Mouse (Mus musculus) hindbrain, embryonic 10.5 days (tissue): ENCODE data around the gene Ehd4. TPM values are rescaled to one million over a fixed set of nuclear protein-coding genes. Genes with fewer than 3 reads are reported as not detected.

Source experiments
- DNase-seq: peaks from one replicate; pipeline ENCODE4 v3.0.0-alpha.2; 2017; ENCODE audit warnings: low spot score
- H3K27ac ChIP-seq: fragments of 300-500 bp; sonication (generic); 2 replicates; pipeline ENCODE4 v1.5.1; 2016; ENCODE audit warnings: mild to moderate bottlenecking, moderate library complexity
- H3K27me3 ChIP-seq: fragments of 300-500 bp; sonication (generic); 2 replicates; pipeline ENCODE4 v1.6.1; 2016; ENCODE audit warnings: mild to moderate bottlenecking; ENCODE audit not compliant: poor library complexity, insufficient read depth, severe bottlenecking
- H3K36me3 ChIP-seq: fragments of 300-500 bp; sonication (generic); 2 replicates; pipeline ENCODE4 v1.6.1; 2016; ENCODE audit warnings: mild to moderate bottlenecking, moderate library complexity
- H3K4me1 ChIP-seq: fragments of 300-500 bp; sonication (generic); replicated peaks from 2 replicates; pipeline ENCODE4 v1.6.1; 2016; ENCODE audit warnings: mild to moderate bottlenecking
- H3K4me3 ChIP-seq: fragments of 300-500 bp; sonication (generic); 2 replicates; pipeline ENCODE4 v1.5.1; 2016; ENCODE audit warnings: mild to moderate bottlenecking, moderate library complexity
- H3K9me3 ChIP-seq: fragments of 300-500 bp; sonication (generic); 2 replicates; pipeline ENCODE4 v1.6.1; 2016; ENCODE audit warnings: mild to moderate bottlenecking, moderate library complexity
- WGBS: fragments of 180-500 bp; shearing (Covaris S2); methylation state at CpG from one replicate; pipeline ENCODE4 v1.1.7; 2016; 5-methylcytosine and 5-hydroxymethylcytosine counted together
- polyA plus RNA-seq: library from polyadenylated mRNA; unstranded; fragments of >200 nt; fragmentation: Nextera tagmentation; extraction: Ambion mirVana; gene quantifications from 2 replicates; pipeline ENCODE4 v1.2.1, GENCODE M21; 2016

Ehd4 gene
- polyA plus RNA-seq, 1 experiment from 2014 or later, result 24.8 TPM

DNA sequence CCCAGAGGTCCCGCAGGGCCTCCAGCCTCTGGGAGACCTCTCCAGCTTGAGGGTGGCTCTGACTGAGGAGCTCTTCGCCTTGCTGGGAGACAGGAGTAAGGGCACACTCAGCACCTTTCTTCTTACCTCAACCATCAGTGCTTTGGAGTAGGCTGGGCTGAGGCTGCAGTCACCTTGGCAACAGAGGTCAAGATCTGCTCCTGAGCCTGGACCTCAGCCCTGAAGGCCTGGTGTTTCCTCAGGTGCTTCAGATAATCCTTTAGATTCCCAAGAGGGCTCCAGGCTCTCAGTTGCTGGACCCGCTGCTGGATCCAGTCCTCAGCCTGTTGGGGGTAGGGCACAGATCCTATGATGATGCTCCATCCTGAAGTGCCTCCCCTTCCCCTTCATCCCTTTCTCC, 94.9 kb downstream of the Ehd4 start:
- Histone ChIP-seq H3K27me3 (no peaks in the 10 kb centered on the region), H3K9me3 (no peaks in the 10 kb centered on the region), H3K4me3 (no peak overlapping the region), H3K27ac (no peak overlapping the region), H3K36me3 (no peaks in the 10 kb centered on the region), H3K4me1 (peaks cover 29% of the 10 kb centered on the region; the same call in 1 of the 2 replicates)
- 82% methylated on average over 3 of the region's 3 CpGs for WGBS
- DNase-seq, result no peak

DNA sequence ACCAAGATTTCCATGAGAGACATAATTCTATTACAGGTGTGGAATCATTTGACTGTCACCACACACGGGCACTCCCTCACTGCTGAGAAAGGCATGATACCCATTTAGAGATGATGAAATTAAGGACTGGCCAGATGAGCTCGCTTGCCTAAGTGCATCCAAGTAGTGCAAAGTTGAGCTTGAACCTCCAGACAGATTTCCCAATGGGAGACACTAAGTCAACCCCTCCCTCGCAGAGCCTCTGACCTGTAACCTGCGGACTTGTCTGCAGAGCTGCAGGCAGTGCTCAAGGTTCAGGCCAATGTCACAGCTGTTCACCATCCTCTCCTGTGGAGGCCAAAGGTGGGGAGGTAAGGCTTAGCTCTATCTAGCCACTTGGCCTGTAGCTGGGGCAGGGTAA, 95.6 kb downstream of the Ehd4 start:
- no peak for DNase-seq
- no peak overlapping the region for H3K27ac ChIP-seq
- H3K36me3 ChIP-seq, result no peaks in the 10 kb centered on the region
- peaks cover 28% of the 10 kb centered on the region; the same call in 1 of the 2 replicates for H3K4me1 ChIP-seq
- 85% methylated on average over 4 of the region's 4 CpGs for WGBS
- no peaks in the 10 kb centered on the region for H3K27me3 ChIP-seq
- H3K9me3 ChIP-seq, result no peaks in the 10 kb centered on the region
- no peak overlapping the region for H3K4me3 ChIP-seq

DNA sequence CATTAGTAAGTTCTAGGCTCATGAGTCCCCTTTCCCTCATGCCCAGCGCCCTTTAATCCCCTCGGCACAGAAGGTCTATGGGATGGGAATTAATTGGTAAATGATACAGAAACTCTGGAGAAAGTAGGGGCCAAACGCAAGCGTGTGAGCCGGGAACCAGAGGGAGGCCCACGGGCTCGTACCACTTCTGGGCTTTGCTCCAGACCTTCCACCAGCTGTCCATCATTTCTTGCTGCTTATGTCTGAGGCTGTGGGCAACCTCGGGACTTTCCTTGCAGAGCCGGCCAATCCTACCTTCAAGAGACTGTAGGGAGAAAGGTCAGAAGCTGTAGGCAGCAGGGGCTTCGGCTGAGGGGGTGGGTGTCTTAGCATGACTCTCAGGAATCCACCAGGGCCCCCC, 98.5 kb downstream of the Ehd4 start:
- Histone ChIP-seq H3K4me1 (0 out of 2 replicates have a peak, but pooled peaks cover 16% of the 10 kb centered on the region), H3K27me3 (no peaks in the 10 kb centered on the region), H3K36me3 (no peaks in the 10 kb centered on the region), H3K9me3 (no peaks in the 10 kb centered on the region), H3K27ac (no peak overlapping the region), H3K4me3 (no peak overlapping the region)
- WGBS, result 91% methylated on average over 10 of the region's 10 CpGs
- no peak for DNase-seq

DNA sequence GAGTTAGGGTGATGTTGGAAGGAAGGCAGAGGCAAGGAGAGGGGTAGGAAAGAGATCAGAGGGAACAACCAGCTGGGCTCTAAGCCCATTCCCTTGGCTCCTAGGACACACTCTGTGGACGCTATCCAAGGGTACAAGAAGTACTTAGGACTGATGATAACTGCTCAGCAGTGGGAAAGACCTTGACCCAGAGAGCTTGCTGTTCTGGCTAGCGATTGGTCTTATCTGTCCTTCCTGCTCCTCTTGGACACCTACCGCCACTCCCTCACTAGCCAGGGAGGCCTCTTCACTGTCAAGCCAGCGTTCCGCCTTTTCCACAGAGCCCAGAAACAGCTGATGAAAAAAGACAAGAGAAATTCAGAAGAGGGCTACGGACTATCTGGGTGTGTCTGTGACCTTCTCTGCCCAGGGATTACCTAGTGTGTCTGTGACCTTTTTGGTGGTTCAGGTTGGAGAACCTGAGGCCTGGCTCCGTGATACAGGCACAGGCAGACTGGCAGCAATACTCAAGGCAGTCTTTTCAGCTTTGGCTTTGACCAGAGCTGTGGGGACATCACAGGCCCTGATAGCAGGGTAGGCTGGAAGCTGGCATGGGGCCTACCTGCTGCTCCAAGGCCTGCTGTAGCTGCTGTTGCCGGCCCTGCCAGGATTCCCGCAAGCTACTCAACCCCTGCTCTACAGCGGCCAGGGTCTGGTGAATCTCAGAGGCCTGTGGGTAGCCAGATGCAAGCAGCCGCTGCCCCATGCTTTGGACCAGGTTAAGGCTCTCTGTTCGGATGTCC, 99.4 kb downstream of the Ehd4 start:
- 89% methylated on average over 12 of the region's 12 CpGs for WGBS
- Histone ChIP-seq H3K36me3 (no peaks in the 10 kb centered on the region), H3K27me3 (no peaks in the 10 kb centered on the region), H3K27ac (no peak overlapping the region), H3K4me3 (no peak overlapping the region), H3K4me1 (0 out of 2 replicates have a peak, but pooled peaks cover 6% of the 10 kb centered on the region), H3K9me3 (no peaks in the 10 kb centered on the region)
- no peak for DNase-seq

DNA sequence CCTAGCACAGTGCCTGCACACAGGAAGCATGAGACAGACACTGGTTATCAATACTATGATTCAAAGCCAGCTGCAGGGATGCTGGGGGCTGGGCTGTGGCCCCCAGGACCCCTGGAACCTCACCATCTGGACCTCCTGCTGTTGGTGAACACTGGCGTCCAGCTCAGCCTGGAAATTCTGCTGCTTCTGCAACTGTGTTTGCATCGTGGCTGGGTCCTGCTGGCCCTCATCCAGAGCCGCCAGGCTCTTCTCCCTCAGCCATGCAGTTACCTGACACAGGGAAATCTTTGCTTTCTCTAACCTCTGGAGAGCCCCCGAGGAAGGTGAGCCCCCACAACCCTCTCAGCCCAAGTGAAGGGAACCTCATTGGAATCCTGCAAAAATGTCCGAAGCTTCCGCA, 103.0 kb downstream of the Ehd4 start:
- no peak overlapping the region for H3K4me3 ChIP-seq

DNA sequence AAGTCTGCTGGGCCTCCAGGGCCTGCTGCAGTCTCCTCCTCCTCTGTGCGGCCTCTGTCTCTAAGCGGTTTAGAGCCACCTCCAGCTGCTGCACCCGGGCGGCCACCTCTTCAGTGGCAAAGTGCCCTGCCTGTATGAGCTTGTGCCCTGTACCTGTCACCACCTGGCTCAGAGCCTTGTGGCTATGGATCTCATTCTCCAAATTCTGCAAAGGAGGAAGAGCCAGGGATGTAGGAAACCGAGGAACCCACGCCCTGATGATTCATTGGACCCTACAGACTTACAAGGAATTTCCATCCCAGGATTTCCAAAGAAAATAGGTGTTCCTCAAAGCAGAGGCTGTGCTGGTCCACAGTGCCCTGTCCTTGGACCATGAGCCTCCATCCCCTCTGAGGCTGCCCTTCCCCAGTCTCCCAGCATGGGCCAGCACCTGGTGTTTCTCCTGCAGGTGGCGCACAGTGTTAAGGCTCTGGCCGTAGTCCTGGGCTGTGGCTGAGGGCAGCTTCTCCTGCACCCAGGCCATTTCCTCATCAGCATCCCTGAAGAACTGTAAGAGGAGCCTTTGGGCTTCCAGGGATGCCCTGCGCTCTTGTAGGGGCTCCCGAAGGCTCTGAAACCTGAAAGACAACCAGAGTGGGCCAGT, 104.7 kb downstream of the Ehd4 start:
- H3K9me3 ChIP-seq, result no peaks in the 10 kb centered on the region
- H3K4me3 ChIP-seq, result no peak overlapping the region
- peaks cover 17% of the 10 kb centered on the region for H3K4me1 ChIP-seq
- H3K27ac ChIP-seq, result no peak overlapping the region
- H3K36me3 ChIP-seq, result no peaks in the 10 kb centered on the region
- peak; percentile 45 for DNase-seq
- no peaks in the 10 kb centered on the region for H3K27me3 ChIP-seq
- WGBS, result 65% methylated on average over 10 of the region's 10 CpGs

More for the DNA sequence above, 103.0 kb downstream of the Ehd4 start:
- Histone ChIP-seq H3K9me3 (no peaks in the 10 kb centered on the region), H3K4me1 (peaks cover 8% of the 10 kb centered on the region), H3K27me3 (no peaks in the 10 kb centered on the region), H3K36me3 (no peaks in the 10 kb centered on the region), H3K27ac (no peak overlapping the region)
- no peak for DNase-seq
- 66% methylated on average over 6 of the region's 6 CpGs for WGBS

DNA sequence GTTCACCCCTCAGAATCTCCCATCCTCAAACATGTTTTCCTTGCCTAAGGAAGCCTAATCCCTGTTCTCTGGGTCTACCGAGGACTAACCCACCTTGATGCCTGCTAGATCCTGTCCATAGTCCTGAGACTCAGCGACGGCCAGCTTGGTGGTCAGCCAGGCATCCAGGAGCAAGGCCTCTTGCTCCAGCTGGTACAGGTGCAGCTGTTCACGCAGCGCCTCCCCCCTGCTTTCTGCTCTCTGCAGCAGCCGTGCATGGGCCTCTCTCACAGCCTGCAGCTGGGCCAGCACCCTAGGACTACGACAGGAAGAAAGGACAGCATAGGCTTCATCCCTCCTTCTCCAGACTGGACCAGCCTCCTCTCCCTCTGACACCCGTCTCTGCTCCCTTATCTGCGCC, 106.2 kb downstream of the Ehd4 start:
- Histone ChIP-seq H3K4me3 (no peak overlapping the region), H3K27ac (no peak overlapping the region), H3K36me3 (no peaks in the 10 kb centered on the region), H3K9me3 (no peaks in the 10 kb centered on the region), H3K27me3 (no peaks in the 10 kb centered on the region), H3K4me1 (peaks cover 27% of the 10 kb centered on the region)
- WGBS, result 80% methylated on average over 9 of the region's 9 CpGs
- DNase-seq, result no peak

DNA sequence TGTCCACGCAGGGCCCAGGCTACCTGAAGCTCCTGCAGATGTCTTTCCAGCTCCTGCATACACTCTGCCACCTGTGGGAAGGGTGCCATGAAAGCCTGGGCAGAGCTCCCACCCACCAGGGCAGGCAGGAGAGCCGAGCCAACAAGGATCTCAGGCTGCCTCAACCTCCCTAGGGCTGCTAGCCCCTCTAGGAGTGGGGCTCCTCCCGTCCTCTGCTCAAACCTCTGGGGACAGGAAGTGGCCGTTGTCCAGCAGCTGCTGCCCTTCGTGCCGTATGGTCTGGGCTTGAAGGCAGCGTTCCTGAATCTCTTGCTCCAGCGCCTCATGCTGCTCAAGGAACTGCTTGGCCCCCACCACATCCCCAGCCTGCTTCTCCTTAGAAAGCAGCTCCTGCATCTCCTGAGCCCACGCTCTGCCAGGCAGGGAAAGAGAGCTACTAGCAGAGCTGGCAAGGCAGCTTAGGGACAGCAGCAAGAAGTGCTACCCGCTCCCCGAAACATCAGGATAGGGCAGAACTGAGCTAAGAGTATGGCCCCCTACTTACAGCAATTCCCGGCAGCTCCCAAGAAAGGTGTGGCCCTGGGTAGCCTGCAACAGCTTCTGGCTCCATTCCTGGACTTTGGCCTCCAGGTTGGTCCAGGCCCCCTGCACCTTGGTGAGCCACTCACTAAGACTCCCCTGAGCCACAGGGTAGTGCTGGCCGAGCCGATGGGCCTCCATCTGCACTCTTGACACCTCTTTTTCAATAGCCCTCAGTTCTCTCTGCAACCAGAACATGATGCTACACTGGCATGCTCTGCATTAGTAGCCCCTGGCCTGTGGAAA, 107.7 kb downstream of the Ehd4 start:
- no peaks in the 10 kb centered on the region for H3K27me3 ChIP-seq
- H3K9me3 ChIP-seq, result no peaks in the 10 kb centered on the region
- 72% methylated on average over 14 of the region's 14 CpGs for WGBS
- H3K36me3 ChIP-seq, result peaks cover 12% of the 10 kb centered on the region
- peak overlapping the region; percentile 23; the same call in 1 of the 2 replicates for H3K27ac ChIP-seq
- DNase-seq, result no peak
- H3K4me1 ChIP-seq, result peaks cover 27% of the 10 kb centered on the region
- no peak overlapping the region for H3K4me3 ChIP-seq

DNA sequence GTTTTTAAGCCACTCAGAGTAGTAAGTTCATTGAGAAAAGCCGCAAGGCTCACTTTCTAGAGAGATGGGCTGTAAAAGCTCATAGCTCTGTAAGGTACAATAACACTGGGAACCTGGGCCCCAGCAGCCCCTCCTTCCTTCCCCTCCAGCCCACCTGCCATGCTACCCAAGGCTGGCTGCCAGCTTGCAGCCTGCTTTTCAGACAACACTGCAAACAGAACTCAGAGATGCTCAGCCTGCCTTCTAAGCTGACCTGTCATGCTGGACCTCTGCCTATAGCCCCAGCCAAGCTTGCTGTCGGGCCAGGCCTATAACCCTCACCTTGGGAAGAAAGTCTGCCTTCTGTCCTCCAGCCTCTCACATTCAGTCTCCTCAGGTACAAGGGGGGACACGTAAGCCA, 109.7 kb downstream of the Ehd4 start:
- Histone ChIP-seq H3K27me3 (no peaks in the 10 kb centered on the region), H3K27ac (0 out of 2 replicates have a peak overlapping the region, but pooled peaks have one; percentile 40), H3K9me3 (no peaks in the 10 kb centered on the region), H3K36me3 (peaks cover 32% of the 10 kb centered on the region), H3K4me3 (no peak overlapping the region), H3K4me1 (peaks cover 27% of the 10 kb centered on the region)
- DNase-seq, result no peak
- WGBS, result 79% methylated on average over 3 of the region's 3 CpGs

DNA sequence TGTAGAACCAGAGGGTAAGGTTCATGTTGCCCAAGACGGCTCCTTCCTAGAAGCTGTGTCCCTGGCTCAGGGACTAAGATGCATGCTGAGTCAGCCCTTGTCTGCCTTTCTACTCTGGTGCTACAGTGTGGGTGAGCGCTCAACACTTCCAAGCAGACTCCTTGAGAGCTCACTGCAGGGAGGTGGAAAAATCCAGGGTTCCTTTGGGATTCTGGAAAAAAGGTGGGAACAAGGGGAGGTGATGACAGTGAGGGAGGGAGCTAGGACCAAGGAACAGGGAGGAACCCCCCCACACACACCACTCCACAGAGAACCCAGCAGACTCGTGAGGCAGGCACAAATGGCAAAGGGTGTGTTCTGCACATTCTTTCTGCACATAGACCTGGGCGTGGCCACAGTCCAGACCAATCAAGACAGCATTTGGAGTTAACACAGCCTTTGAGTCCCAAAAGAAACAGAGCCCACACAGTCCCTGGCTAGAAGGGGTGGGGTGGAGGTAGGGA, 110.3 kb downstream of the Ehd4 start:
- Histone ChIP-seq H3K27me3 (no peaks in the 10 kb centered on the region), H3K9me3 (no peaks in the 10 kb centered on the region), H3K36me3 (peaks cover 38% of the 10 kb centered on the region), H3K4me3 (no peak overlapping the region), H3K4me1 (peaks cover 27% of the 10 kb centered on the region), H3K27ac (no peak overlapping the region)
- 61% methylated on average over 4 of the region's 4 CpGs for WGBS
- DNase-seq, result no peak

DNA sequence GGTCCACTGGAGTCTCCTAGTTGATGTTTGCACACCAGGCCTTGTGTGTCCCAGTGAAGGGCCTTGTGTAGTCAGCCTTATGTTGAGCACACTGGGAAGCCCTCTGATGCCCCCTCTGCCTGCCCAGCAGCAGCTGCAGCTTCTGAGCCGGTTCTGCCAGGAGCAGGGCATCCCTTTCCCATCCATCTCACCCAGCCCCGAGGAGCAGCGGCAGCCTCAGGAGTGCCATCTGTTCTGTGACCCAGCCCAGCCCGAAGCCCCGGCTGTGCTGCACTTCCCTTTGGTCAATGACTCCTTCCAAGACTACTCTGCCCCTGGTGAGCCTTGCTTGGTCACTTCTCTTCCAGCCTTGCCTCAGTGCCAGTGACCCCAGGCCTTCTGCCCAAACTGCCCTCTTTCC, 113.4 kb downstream of the Ehd4 start:
- Histone ChIP-seq H3K9me3 (no peaks in the 10 kb centered on the region), H3K4me1 (peaks cover 20% of the 10 kb centered on the region), H3K36me3 (peaks cover 69% of the 10 kb centered on the region), H3K4me3 (no peak overlapping the region), H3K27me3 (no peaks in the 10 kb centered on the region), H3K27ac (no peak overlapping the region)
- DNase-seq, result no peak
- WGBS, result 89% methylated on average over 5 of the region's 5 CpGs
